Mouse (Mus musculus) neural tube, embryonic 11.5 days (tissue): Measurements from ENCODE around the gene Stab1. TPM values are rescaled to one million over a fixed set of nuclear protein-coding genes. Genes with fewer than 3 reads are reported as not detected.

Experiments used
- ATAC-seq: fragments of 200-750 bp; cut with Nextera tagmentation; 2 replicates; pipeline ENCODE4 v1.8.0; 2017; ENCODE audit warnings: moderate number of reproducible peaks, mild to moderate bottlenecking, moderate TSS enrichment, moderate library complexity; ENCODE audit not compliant: insufficient read depth, low FRiP score, low TSS enrichment
- DNase-seq: peaks from one replicate; pipeline ENCODE4 v3.0.0-alpha.2; 2015; ENCODE audit warnings: low spot score
- H3K27ac ChIP-seq: fragments of 300-500 bp; sonication (generic); 2 replicates; pipeline ENCODE4 v1.5.1; 2014; ENCODE audit warnings: low read depth, mild to moderate bottlenecking, low read length
- H3K27me3 ChIP-seq: fragments of 300-500 bp; sonication (generic); 2 replicates; pipeline ENCODE4 v1.6.1; 2014; ENCODE audit warnings: mild to moderate bottlenecking, low read length, mixed read lengths; ENCODE audit not compliant: control insufficient read depth, insufficient read depth
- H3K36me3 ChIP-seq: fragments of 300-500 bp; sonication (generic); 2 replicates; pipeline ENCODE4 v1.6.1; 2014; ENCODE audit warnings: mild to moderate bottlenecking, low read length, moderate library complexity, mixed read lengths; ENCODE audit not compliant: control insufficient read depth, insufficient read depth
- H3K4me1 ChIP-seq: fragments of 300-500 bp; sonication (generic); 2 replicates; pipeline ENCODE4 v1.6.1; 2014; ENCODE audit warnings: low read length, mixed read lengths; ENCODE audit not compliant: control insufficient read depth, insufficient read depth
- H3K4me2 ChIP-seq: fragments of 300-500 bp; sonication (generic); 2 replicates; pipeline ENCODE4 v1.6.1; 2014; ENCODE audit warnings: low read depth, mild to moderate bottlenecking, moderate library complexity
- H3K4me3 ChIP-seq: fragments of 300-500 bp; sonication (generic); 2 replicates; pipeline ENCODE4 v1.5.1; 2014; ENCODE audit warnings: low read depth, low read length
- H3K9ac ChIP-seq: fragments of 300-500 bp; sonication (generic); 2 replicates; pipeline ENCODE4 v1.6.1; 2014; ENCODE audit warnings: mild to moderate bottlenecking, low read length
- H3K9me3 ChIP-seq: fragments of 300-500 bp; sonication (generic); 2 replicates; pipeline ENCODE4 v1.6.1; 2016; ENCODE audit warnings: low read length; ENCODE audit not compliant: control insufficient read depth
- WGBS: fragments of 180-500 bp; shearing (Covaris S2); extraction: QIAGEN DNeasy Blood & Tissue Kit; methylation state at CpG from one replicate; pipeline ENCODE4 v1.1.7; 2014; 5-methylcytosine and 5-hydroxymethylcytosine counted together
- polyA plus RNA-seq: library from polyadenylated mRNA; unstranded; fragments of >200 nt; fragmentation: Nextera tagmentation; extraction: Ambion mirVana; gene quantifications from 2 replicates; pipeline ENCODE4 v1.2.1, GENCODE M21; 2014

Gene Stab1
- polyA plus RNA-seq, 1 experiment from 2014 or later: 18.7 TPM

- DNase-seq: no peak
- Histone ChIP-seq H3K36me3 (no peaks in the 10 kb centered on the region), H3K4me2 (peak overlapping the region; percentile 80), H3K4me1 (peaks cover 21% of the 10 kb centered on the region), H3K4me3 (peak overlapping the region; percentile 69), H3K27me3 (no peaks in the 10 kb centered on the region), H3K9ac (peak overlapping the region; percentile 72), H3K9me3 (no peaks in the 10 kb centered on the region), H3K27ac (peak overlapping the region; percentile 63)
- ATAC-seq: no peak; the same call in 1 of the 2 replicates
- 3% methylated on average over 23 of the region's 23 CpGs for WGBS
These were observed 40.2 kb downstream of the Stab1 start for GRCm38 (mm10) chr14:31128101-31128825.

GRCm38 (mm10) chr14:31126826-31127225 lies 41.6 kb downstream of the Stab1 start:
- WGBS: 92% methylated on average over 8 of the region's 8 CpGs
- H3K27ac ChIP-seq: no peak overlapping the region
- H3K9ac ChIP-seq: no peak overlapping the region
- no peak for DNase-seq
- no peaks in the 10 kb centered on the region for H3K9me3 ChIP-seq
- H3K27me3 ChIP-seq: no peaks in the 10 kb centered on the region
- no peaks in the 10 kb centered on the region for H3K36me3 ChIP-seq
- ATAC-seq: no peak
- peaks cover 10% of the 10 kb centered on the region for H3K4me1 ChIP-seq
- peak overlapping the region; percentile 19; the same call in 1 of the 2 replicates for H3K4me2 ChIP-seq
- no peak overlapping the region for H3K4me3 ChIP-seq

- ATAC-seq (no peak), DNase-seq (no peak)
- peaks cover 9% of the 10 kb centered on the region; the same call in 1 of the 2 replicates for H3K4me1 ChIP-seq
- H3K4me3 ChIP-seq: no peak overlapping the region
- no peaks in the 10 kb centered on the region for H3K27me3 ChIP-seq
- no peak overlapping the region for H3K9ac ChIP-seq
- no peaks in the 10 kb centered on the region for H3K36me3 ChIP-seq
- no peak overlapping the region for H3K4me2 ChIP-seq
- H3K27ac ChIP-seq: no peak overlapping the region
- 59% methylated on average over 9 of the region's 9 CpGs for WGBS
- no peaks in the 10 kb centered on the region for H3K9me3 ChIP-seq
These were observed 43.0 kb downstream of the Stab1 start for GRCm38 (mm10) chr14:31125106-31126075.

GRCm38 (mm10) chr14:31115522-31115921 lies 52.9 kb downstream of the Stab1 start:
- Histone ChIP-seq H3K27me3 (no peaks in the 10 kb centered on the region), H3K9me3 (no peaks in the 10 kb centered on the region), H3K36me3 (peaks cover 11% of the 10 kb centered on the region), H3K4me3 (no peak overlapping the region), H3K27ac (no peak overlapping the region), H3K4me1 (no peaks in the 10 kb centered on the region), H3K9ac (no peak overlapping the region), H3K4me2 (no peak overlapping the region)
- 86% methylated on average over 2 of the region's 2 CpGs for WGBS
- DNase-seq (no peak), ATAC-seq (no peak)

- H3K27me3 ChIP-seq: no peaks in the 10 kb centered on the region
- H3K9ac ChIP-seq: no peak overlapping the region
- peaks cover 18% of the 10 kb centered on the region for H3K36me3 ChIP-seq
- no peak overlapping the region for H3K4me3 ChIP-seq
- H3K4me1 ChIP-seq: no peaks in the 10 kb centered on the region
- H3K4me2 ChIP-seq: no peak overlapping the region
- DNase-seq: no peak
- H3K9me3 ChIP-seq: no peaks in the 10 kb centered on the region
- WGBS: 84% methylated on average over 3 of the region's 3 CpGs
- no peak for ATAC-seq
- H3K27ac ChIP-seq: no peak overlapping the region
These were observed 54.4 kb downstream of the Stab1 start for GRCm38 (mm10) chr14:31114011-31114410.

- peaks cover 24% of the 10 kb centered on the region for H3K36me3 ChIP-seq
- H3K9ac ChIP-seq: no peak overlapping the region
- H3K9me3 ChIP-seq: no peaks in the 10 kb centered on the region
- H3K4me1 ChIP-seq: no peaks in the 10 kb centered on the region
- ATAC-seq (no peak), DNase-seq (no peak)
- H3K27me3 ChIP-seq: no peaks in the 10 kb centered on the region
- no peak overlapping the region for H3K27ac ChIP-seq
- H3K4me3 ChIP-seq: no peak overlapping the region
- H3K4me2 ChIP-seq: no peak overlapping the region
- WGBS: 89% methylated on average over 5 of the region's 5 CpGs
These were observed 56.3 kb downstream of the Stab1 start for GRCm38 (mm10) chr14:31112187-31112586.

- no peak for ATAC-seq
- peaks cover 19% of the 10 kb centered on the region for H3K36me3 ChIP-seq
These were observed 57.8 kb downstream of the Stab1 start for GRCm38 (mm10) chr14:31110613-31111012.

GRCm38 (mm10) chr14:31105156-31105555 lies 63.3 kb downstream of the Stab1 start:
- H3K9me3 ChIP-seq: no peaks in the 10 kb centered on the region
- peaks cover 18% of the 10 kb centered on the region for H3K36me3 ChIP-seq
- H3K27ac ChIP-seq: no peak overlapping the region
- ATAC-seq (no peak), DNase-seq (no peak)
- no peak overlapping the region for H3K4me2 ChIP-seq
- no peak overlapping the region for H3K9ac ChIP-seq
- WGBS: 90% methylated on average over 2 of the region's 2 CpGs
- H3K4me1 ChIP-seq: no peaks in the 10 kb centered on the region
- H3K4me3 ChIP-seq: no peak overlapping the region
- H3K27me3 ChIP-seq: no peaks in the 10 kb centered on the region

More at GRCm38 (mm10) chr14:31110613-31111012, 57.8 kb downstream of the Stab1 start:
- H3K27ac ChIP-seq: no peak overlapping the region
- no peaks in the 10 kb centered on the region for H3K4me1 ChIP-seq
- H3K4me3 ChIP-seq: no peak overlapping the region
- H3K4me2 ChIP-seq: no peak overlapping the region
- H3K9ac ChIP-seq: no peak overlapping the region
- no peak for DNase-seq
- no peaks in the 10 kb centered on the region for H3K27me3 ChIP-seq
- WGBS: 89% methylated on average over 3 of the region's 3 CpGs
- H3K9me3 ChIP-seq: no peaks in the 10 kb centered on the region
